Mouse (Mus musculus) liver, embryonic 14.5 days (tissue): ENCODE results near the gene C1rl. TPM values are rescaled to one million over a fixed set of nuclear protein-coding genes. Genes with fewer than 3 reads are reported as not detected.

Source experiments
- ATAC-seq: fragments of 200-750 bp; cut with Nextera tagmentation; 2 replicates; pipeline ENCODE4 v1.8.0; 2017; ENCODE audit warnings: moderate number of reproducible peaks, mild to moderate bottlenecking, moderate library complexity; ENCODE audit not compliant: insufficient read depth
- DNase-seq, 3 experiments: peaks; one replicate each; pipeline ENCODE4 v3.0.0-alpha.2; 2012 to 2013; ENCODE audit warnings: low read depth in 3 of 3, low spot score in 3 of 3
- H3K27ac ChIP-seq: fragments of 300-500 bp; sonication (generic); 2 replicates; pipeline ENCODE4 v1.5.1; 2014; ENCODE audit warnings: moderate library complexity, mild to moderate bottlenecking, control low read depth, inconsistent platforms
- H3K27me3 ChIP-seq: fragments of 300-500 bp; sonication (generic); 2 replicates; pipeline ENCODE4 v1.6.1; 2014; ENCODE audit warnings: mild to moderate bottlenecking, low read length, moderate library complexity; ENCODE audit not compliant: control insufficient read depth, insufficient read depth
- H3K36me3 ChIP-seq: fragments of 300-500 bp; sonication (generic); replicated peaks from 2 replicates; pipeline ENCODE4 v1.6.1; 2014; ENCODE audit warnings: low read depth; ENCODE audit not compliant: control insufficient read depth, insufficient read depth
- H3K4me1 ChIP-seq, 2 experiments: fragments of 200-500 bp in 1 of 2; fragments of 300-500 bp in 1 of 2; sonication (generic) in 1 of 2; replicated peaks; 2 replicates each; pipeline ENCODE4 v1.6.1; 2012 to 2014; ENCODE audit warnings: antibody characterized with exemption in 1 of 2, inconsistent platforms in 1 of 2, low read length in 1 of 2; ENCODE audit not compliant: control insufficient read depth in 2 of 2, insufficient read depth in 2 of 2
- H3K4me2 ChIP-seq: fragments of 300-500 bp; sonication (generic); 2 replicates; pipeline ENCODE4 v1.6.1; 2014; ENCODE audit warnings: low read depth, mild to moderate bottlenecking, control low read depth, moderate library complexity
- H3K4me3 ChIP-seq, 2 experiments: fragments of 200-500 bp in 1 of 2; fragments of 300-500 bp in 1 of 2; sonication (generic) in 1 of 2; 2 replicates each; pipeline ENCODE4 v1.5.1; 2012 to 2014; ENCODE audit warnings: low read depth in 2 of 2, low read length in 2 of 2, mild to moderate bottlenecking in 2 of 2, control low read depth in 1 of 2, inconsistent platforms in 1 of 2, moderate library complexity in 1 of 2; ENCODE audit not compliant: insufficient read depth in 1 of 2
- H3K9ac ChIP-seq: fragments of 300-500 bp; sonication (generic); replicated peaks from 2 replicates; pipeline ENCODE4 v1.6.1; 2014; ENCODE audit warnings: mild to moderate bottlenecking, control low read depth, moderate library complexity
- H3K9me3 ChIP-seq: fragments of 300-500 bp; sonication (generic); 2 replicates; pipeline ENCODE4 v1.6.1; 2016; ENCODE audit warnings: low read length, mixed read lengths; ENCODE audit not compliant: control insufficient read depth
- CTCF ChIP-seq: IDR thresholded peaks from 2 replicates; pipeline ENCODE4 v1.5.1; 2016; ENCODE audit warnings: antibody characterized with exemption, low read depth, control low read depth
- EP300 ChIP-seq: IDR thresholded peaks from 2 replicates; pipeline ENCODE4 v1.6.1; 2016; ENCODE audit warnings: antibody characterized with exemption, low read depth
- WGBS: fragments of 180-500 bp; shearing (Covaris S2); extraction: QIAGEN DNeasy Blood & Tissue Kit; methylation state at CpG from one replicate; pipeline ENCODE4 v1.1.7; 2014; ENCODE audit not compliant: insufficient replicate concordance; 5-methylcytosine and 5-hydroxymethylcytosine counted together
- polyA plus RNA-seq, 2 experiments: library from polyadenylated mRNA; depleted of rRNA in 1 of 2; stranded (reverse) in 1 of 2; unstranded in 1 of 2; fragments of >200 nt; fragmentation: Nextera tagmentation in 1 of 2; extraction: Ambion mirVana in 1 of 2; gene quantifications; 2 replicates each; pipeline versions ENCODE4 v1.2.1 to v1.2.3; 2012 to 2014

Gene C1rl
- polyA plus RNA-seq, 2 experiments, result 3.9 to 7.6 TPM

GRCm38 (mm10) chr6:124456243-124456642, 36.7 kb upstream of the C1rl start:
- Histone ChIP-seq H3K36me3 (no peaks in the 10 kb centered on the region), H3K9me3 (no peaks in the 10 kb centered on the region), H3K4me2 (no peak overlapping the region), H3K9ac (no peak overlapping the region), H3K4me3 (no peak overlapping the region), H3K27ac (no peak overlapping the region), H3K4me1 (peaks cover 10 to 13% of the 10 kb centered on the region in 2 experiments), H3K27me3 (no peaks in the 10 kb centered on the region)
- ATAC-seq, result no peak
- TF ChIP-seq CTCF (no peak), EP300 (no peak)
- no peak for DNase-seq
- WGBS, result 70% methylated on average over 5 of the region's 5 CpGs

GRCm38 (mm10) chr6:124457827-124458226, 35.1 kb upstream of the C1rl start:
- Histone ChIP-seq H3K27me3 (no peaks in the 10 kb centered on the region; the same call in 1 of the 2 replicates), H3K27ac (no peak overlapping the region), H3K4me2 (no peak overlapping the region), H3K4me1 (no peaks in the 10 kb centered on the region), H3K4me3 (no peak overlapping the region), H3K36me3 (no peaks in the 10 kb centered on the region), H3K9me3 (no peaks in the 10 kb centered on the region), H3K9ac (no peak overlapping the region)
- TF ChIP-seq EP300 (no peak), CTCF (no peak)
- 71% methylated on average over 5 of the region's 5 CpGs for WGBS
- ATAC-seq, result no peak
- no peak for DNase-seq

DNA sequence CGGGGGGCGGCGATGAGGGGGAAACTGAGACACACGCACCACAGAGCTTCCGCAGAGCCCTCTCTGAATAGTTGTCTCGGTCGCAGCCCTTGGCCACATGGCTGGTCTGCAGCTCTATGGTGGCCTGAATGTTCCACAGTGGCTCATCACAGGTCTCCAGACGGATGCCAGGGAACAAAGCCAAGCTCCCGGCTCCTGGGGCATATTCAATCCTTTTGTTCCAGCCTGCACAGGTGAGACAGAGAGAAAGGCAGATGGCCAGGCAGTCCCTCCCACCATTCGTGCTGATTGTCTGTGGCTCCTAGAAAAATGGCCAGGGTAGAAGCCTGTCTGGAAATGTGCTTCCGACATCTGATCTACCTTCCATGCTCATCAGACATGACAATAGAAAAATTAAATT, 34.4 kb upstream of the C1rl start:
- no peak overlapping the region for H3K9ac ChIP-seq
- no peaks in the 10 kb centered on the region for H3K9me3 ChIP-seq
- H3K27me3 ChIP-seq, result no peaks in the 10 kb centered on the region; the same call in 1 of the 2 replicates
- TF ChIP-seq CTCF, result no peak
- no peak for TF ChIP-seq EP300
- no peaks in the 10 kb centered on the region for H3K36me3 ChIP-seq
- H3K4me1 ChIP-seq, result no peaks in the 10 kb centered on the region
- no peak overlapping the region for H3K27ac ChIP-seq
- 75% methylated on average over 11 of the region's 11 CpGs for WGBS
- no peak for DNase-seq
- H3K4me3 ChIP-seq, result no peak overlapping the region
- H3K4me2 ChIP-seq, result no peak overlapping the region
- ATAC-seq, result no peak

- no peak overlapping the region for H3K4me2 ChIP-seq
- H3K27ac ChIP-seq, result no peak overlapping the region
- no peak overlapping the region for H3K9ac ChIP-seq
- H3K4me1 ChIP-seq, result peaks cover 0 to 7% of the 10 kb centered on the region in 2 experiments; a peak in 2 of 4 replicates
- 21% methylated on average over 4 of the region's 4 CpGs for WGBS
- no peak for ATAC-seq
- no peaks in the 10 kb centered on the region for H3K9me3 ChIP-seq
- no peak for TF ChIP-seq EP300
- no peak for TF ChIP-seq CTCF
- no peaks in the 10 kb centered on the region; the same call in 1 of the 2 replicates for H3K27me3 ChIP-seq
- no peaks in the 10 kb centered on the region for H3K36me3 ChIP-seq
- H3K4me3 ChIP-seq, result no peak overlapping the region
- DNase-seq, result no peak
These were observed 33.5 kb upstream of the C1rl start for GRCm38 (mm10) chr6:124459388-124459787.

DNA sequence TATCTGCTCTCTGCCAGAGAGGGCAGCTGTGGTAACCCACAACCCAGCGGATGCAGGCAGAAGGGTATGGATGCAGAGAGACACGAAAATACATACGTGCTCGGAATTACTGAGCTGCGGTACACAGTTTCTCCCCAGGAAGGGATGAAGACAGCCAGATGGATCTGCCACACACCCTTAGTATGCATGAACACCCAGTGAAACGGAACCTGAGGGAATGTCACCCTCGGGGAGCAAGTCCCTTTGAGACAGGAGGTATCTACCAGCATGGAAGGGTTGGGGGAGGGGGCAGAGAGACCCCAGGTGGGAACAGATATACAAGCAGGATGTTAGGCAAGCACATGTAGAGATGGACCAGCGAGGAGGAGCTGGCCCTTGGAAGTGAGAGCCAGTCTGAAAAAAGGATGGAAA, 29.0 kb upstream of the C1rl start:
- ATAC-seq, result no peak

More for the DNA sequence above, 29.0 kb upstream of the C1rl start:
- TF ChIP-seq EP300 (no peak), CTCF (no peak)
- Histone ChIP-seq H3K36me3 (no peaks in the 10 kb centered on the region), H3K9ac (peak overlapping the region; percentile 31; the same call in 1 of the 2 replicates), H3K27me3 (no peaks in the 10 kb centered on the region; the same call in 1 of the 2 replicates), H3K4me3 (peak overlapping the region; percentile 35 to 54), H3K4me2 (peak overlapping the region; percentile 74), H3K4me1 (peaks cover 0 to 13% of the 10 kb centered on the region in 2 experiments; a peak in 3 of 4 replicates), H3K9me3 (no peaks in the 10 kb centered on the region), H3K27ac (no peak overlapping the region)
- 8% methylated on average over 8 of the region's 8 CpGs for WGBS
- DNase-seq, result no peak
